Mouse (Mus musculus) urinary bladder, postnatal 10 days (tissue): ENCODE results near the gene Gpr107.

ENCODE experiments used
- DNase-seq: peaks from one replicate; pipeline ENCODE4 v3.0.0; 2022; ENCODE audit warnings: low spot score

Gpr107 gene

GRCm38 (mm10) chr2:31201851-31202250 is 49.7 kb downstream of the Gpr107 start:
- DNase-seq: no peak

GRCm38 (mm10) chr2:31202357-31202756 is 50.2 kb downstream of the Gpr107 start:
- DNase-seq: no peak

GRCm38 (mm10) chr2:31202956-31203355 is 50.8 kb downstream of the Gpr107 start:
- DNase-seq: no peak

GRCm38 (mm10) chr2:31204677-31205076 is 52.6 kb downstream of the Gpr107 start:
- DNase-seq: no peak

GRCm38 (mm10) chr2:31206211-31206610 is 54.1 kb downstream of the Gpr107 start:
- no peak for DNase-seq

- DNase-seq: no peak
Observed at GRCm38 (mm10) chr2:31206882-31207281, 54.8 kb downstream of the Gpr107 start.

GRCm38 (mm10) chr2:31208544-31209142 is 56.5 kb downstream of the Gpr107 start:
- DNase-seq: no peak

GRCm38 (mm10) chr2:31209525-31209924 is 57.4 kb downstream of the Gpr107 start:
- no peak for DNase-seq

GRCm38 (mm10) chr2:31210144-31210847 is 58.2 kb downstream of the Gpr107 start:
- no peak for DNase-seq

- no peak for DNase-seq
Observed at GRCm38 (mm10) chr2:31211204-31211603, 59.1 kb downstream of the Gpr107 start.

GRCm38 (mm10) chr2:31214211-31214796 is 62.2 kb downstream of the Gpr107 start:
- DNase-seq: no peak

- no peak for DNase-seq
Observed at GRCm38 (mm10) chr2:31218611-31219010, 66.5 kb downstream of the Gpr107 start.

GRCm38 (mm10) chr2:31219470-31219869 is 67.4 kb downstream of the Gpr107 start:
- DNase-seq: no peak

- DNase-seq: no peak
Observed at GRCm38 (mm10) chr2:31220844-31221243, 68.7 kb downstream of the Gpr107 start.

GRCm38 (mm10) chr2:31221582-31221981 is 69.5 kb downstream of the Gpr107 start:
- no peak for DNase-seq

GRCm38 (mm10) chr2:31228768-31229311 is 76.7 kb downstream of the Gpr107 start:
- no peak for DNase-seq

- DNase-seq: no peak
Observed at GRCm38 (mm10) chr2:31239203-31239696, 87.1 kb downstream of the Gpr107 start.

GRCm38 (mm10) chr2:31239833-31240232 is 87.7 kb downstream of the Gpr107 start:
- DNase-seq: no peak

- no peak for DNase-seq
Observed at GRCm38 (mm10) chr2:31241639-31242038, 89.5 kb downstream of the Gpr107 start.

- DNase-seq: no peak
Observed at GRCm38 (mm10) chr2:31244216-31244615, 92.1 kb downstream of the Gpr107 start.

GRCm38 (mm10) chr2:31245051-31245450 is 92.9 kb downstream of the Gpr107 start:
- DNase-seq: no peak

GRCm38 (mm10) chr2:31245491-31246141 is 93.5 kb downstream of the Gpr107 start, which contains the start of gene Ncs1:
Gene Ncs1, plus strand, starts transcription at chr2:31245823.
- no peak for DNase-seq
